Mouse (Mus musculus) A20 (cell line): Measurements from ENCODE around the gene Trpv2.

Experiments used
- DNase-seq: peaks from one replicate; pipeline ENCODE4 v3.0.0-alpha.2; 2011; ENCODE audit warnings: low read depth, low spot score

Trpv2 gene

GRCm38 (mm10) chr11:62558152-62558551, 16.1 kb upstream of the Trpv2 start:
- DNase-seq = no peak

GRCm38 (mm10) chr11:62558961-62559646, 15.2 kb upstream of the Trpv2 start:
- DNase-seq = no peak

GRCm38 (mm10) chr11:62560463-62561016, 13.7 kb upstream of the Trpv2 start:
- no peak for DNase-seq

- DNase-seq = no peak
Observed at GRCm38 (mm10) chr11:62563590-62563989, 10.7 kb upstream of the Trpv2 start.

- no peak for DNase-seq
Observed at GRCm38 (mm10) chr11:62565747-62566146, 8.5 kb upstream of the Trpv2 start.

- DNase-seq = no peak
Observed at GRCm38 (mm10) chr11:62566211-62566610, 8.1 kb upstream of the Trpv2 start.

- DNase-seq = no peak
Observed at GRCm38 (mm10) chr11:62568300-62568699, 6.0 kb upstream of the Trpv2 start.

- DNase-seq = peak; percentile 64
Observed at GRCm38 (mm10) chr11:62574703-62575085, 408 bp downstream of the Trpv2 start.

- DNase-seq = peak; percentile 90
Observed at GRCm38 (mm10) chr11:62575297-62575658, 992 bp downstream of the Trpv2 start.

- peak; percentile 81 for DNase-seq
Observed at GRCm38 (mm10) chr11:62575659-62576438, 1.6 kb downstream of the Trpv2 start.

- DNase-seq = peak; percentile 85
Observed at GRCm38 (mm10) chr11:62576530-62577152, 2.4 kb downstream of the Trpv2 start.

GRCm38 (mm10) chr11:62583031-62583430, 8.7 kb downstream of the Trpv2 start:
- no peak for DNase-seq

- DNase-seq = no peak
Observed at GRCm38 (mm10) chr11:62584671-62585206, 10.5 kb downstream of the Trpv2 start.

- DNase-seq = no peak
Observed at GRCm38 (mm10) chr11:62587034-62587433, 12.7 kb downstream of the Trpv2 start.

GRCm38 (mm10) chr11:62589391-62589790, 15.1 kb downstream of the Trpv2 start:
- no peak for DNase-seq

- DNase-seq = no peak
Observed at GRCm38 (mm10) chr11:62591026-62591425, 16.7 kb downstream of the Trpv2 start.

- DNase-seq = no peak
Observed at GRCm38 (mm10) chr11:62591904-62592575, 17.8 kb downstream of the Trpv2 start.

- peak; percentile 40 for DNase-seq
Observed at GRCm38 (mm10) chr11:62598571-62598970, 24.3 kb downstream of the Trpv2 start.

- DNase-seq = peak; percentile 53
Observed at GRCm38 (mm10) chr11:62601732-62602618, 27.7 kb downstream of the Trpv2 start.

GRCm38 (mm10) chr11:62602619-62603311, 28.5 kb downstream of the Trpv2 start:
- peak; percentile 99 for DNase-seq
